8 mouse cellular contexts compared by ENCODE assay signal in genomic region chr13:55420933-55421800, GRCm38 (mm10). TPM values are rescaled to one million over a fixed set of nuclear protein-coding genes. Genes with fewer than 3 reads are reported as not detected.
DNase-seq lines count a peak whose midpoint lies in the region; ATAC-seq and TF ChIP-seq lines count a peak whose summit lies in the region.

No protein-coding gene starts in this region.

- H3K36me3 ChIP-seq in intestine, embryonic 15.5 days: no peaks in the 10 kb centered on the region

- TF ChIP-seq CTCF in cortical plate, adult 2 months (IDR thresholded peaks at IDR 0.05; ENCODE audit: extremely low read depth, insufficient read depth, low read length): peak; percentile 65

- peak; percentile 63 to 69 for DNase-seq in left cerebral cortex, postnatal 25 days (ENCODE audit: low spot score in 2 of 2)
- DNase-seq in right cerebral cortex, postnatal 4 days: peak; percentile 68
- no peak for DNase-seq in adipocyte (ENCODE audit: low spot score)

- intact Hi-C loops in left cerebral cortex, postnatal 25 days (cut with DNase I): no loop called here

- peaks cover 43% of the 10 kb centered on the region for H3K27me3 ChIP-seq in intestine, embryonic 15.5 days (replicated peaks)

- peak overlapping the region; percentile 9 for H3K4me3 ChIP-seq in cortical plate, adult 2 months (ENCODE audit: insufficient read depth, low read length)
- H3K4me3 ChIP-seq in intestine, embryonic 15.5 days (replicated peaks): peak overlapping the region; percentile 19; the same call in 1 of the 2 replicates

- no peaks in the 10 kb centered on the region for H3K9me3 ChIP-seq in intestine, embryonic 15.5 days

- no peak overlapping the region for H3K9ac ChIP-seq in intestine, embryonic 15.5 days

- ATAC-seq in activated CD4-positive, CD25-positive, alpha-beta regulatory T cell, adult 4 months: peak; percentile 77
- ATAC-seq in granulocyte monocyte progenitor cell, adult 5-6 weeks (replicated peaks; ENCODE audit: poor library complexity, severe bottlenecking): peak; percentile 67
- peak; percentile 78 for ATAC-seq in intestine, embryonic 15.5 days
- ATAC-seq in megakaryocyte progenitor cell, adult 5-6 weeks (replicated peaks; ENCODE audit: poor library complexity): peak; percentile 73

- WGBS in intestine, embryonic 15.5 days: 7% methylated on average over 35 of the region's 35 CpGs

- TF ChIP-seq POLR2A in cortical plate, adult 2 months (IDR thresholded peaks at IDR 0.05; ENCODE audit: extremely low read depth, insufficient read depth, low read length): no peak

- H3K27ac ChIP-seq in cortical plate, adult 2 months (ENCODE audit: insufficient read depth, low read length): no peak overlapping the region
- H3K27ac ChIP-seq in intestine, embryonic 15.5 days: no peak overlapping the region

- H3K4me1 ChIP-seq in cortical plate, adult 2 months (ENCODE audit: control insufficient read depth, insufficient read depth, low read length): no peaks in the 10 kb centered on the region
- H3K4me1 ChIP-seq in intestine, embryonic 15.5 days (replicated peaks): peaks cover 13% of the 10 kb centered on the region

- H3K4me2 ChIP-seq in intestine, embryonic 15.5 days (replicated peaks): peak overlapping the region; percentile 56

RNA-seq across cellular contexts. Expression of gene F12, which starts 5.4 kb away (rescaled TPM):
- polyA plus RNA-seq in activated CD4-positive, CD25-positive, alpha-beta regulatory T cell, adult 4 months (2017; shearing (Covaris generic)): not detected
- polyA plus RNA-seq in cortical plate, adult 2 months (2012; rRNA removed): 0.63 and 1.0 TPM in 2 replicates
- total RNA-seq in granulocyte monocyte progenitor cell, adult 5-6 weeks (2014; fragmentation: Nextera tagmentation): not detected in 2 replicates
- total RNA-seq in granulocyte monocyte progenitor cell, adult 5-6 weeks (2017): not detected in 2 replicates
- 1.8 TPM in 2 replicates for polyA plus RNA-seq in intestine, embryonic 15.5 days (2015; fragmentation: Nextera tagmentation; extraction: Ambion mirVana)
- total RNA-seq in left cerebral cortex, postnatal 25 days (2021): under 1 TPM; 0.57 to 0.62 TPM
- total RNA-seq in megakaryocyte progenitor cell, adult 5-6 weeks (2015): not detected in 2 replicates
- total RNA-seq in megakaryocyte progenitor cell, adult 5-6 weeks (2017): not detected in 2 replicates

RNA-seq across cellular contexts. Expression of gene Pfn3, which starts 6.1 kb away (rescaled TPM):
- polyA plus RNA-seq in activated CD4-positive, CD25-positive, alpha-beta regulatory T cell, adult 4 months (2017; shearing (Covaris generic)): not detected
- polyA plus RNA-seq in cortical plate, adult 2 months (2012; rRNA removed): 0.40 and 0.56 TPM in 2 replicates
- total RNA-seq in granulocyte monocyte progenitor cell, adult 5-6 weeks (2014; fragmentation: Nextera tagmentation): not detected in 2 replicates
- not detected in 2 replicates for total RNA-seq in granulocyte monocyte progenitor cell, adult 5-6 weeks (2017)
- polyA plus RNA-seq in intestine, embryonic 15.5 days (2015; fragmentation: Nextera tagmentation; extraction: Ambion mirVana): not detected in 2 replicates
- total RNA-seq in left cerebral cortex, postnatal 25 days (2021): not detected
- not detected in 2 replicates for total RNA-seq in megakaryocyte progenitor cell, adult 5-6 weeks (2015)
- total RNA-seq in megakaryocyte progenitor cell, adult 5-6 weeks (2017): not detected in 2 replicates

RNA-seq across cellular contexts. Expression of gene Slc34a1, which starts 23.2 kb away (rescaled TPM):
- not detected for polyA plus RNA-seq in activated CD4-positive, CD25-positive, alpha-beta regulatory T cell, adult 4 months (2017; shearing (Covaris generic))
- polyA plus RNA-seq in cortical plate, adult 2 months (2012; rRNA removed): 0.21 and 0.30 TPM in 2 replicates
- total RNA-seq in granulocyte monocyte progenitor cell, adult 5-6 weeks (2014; fragmentation: Nextera tagmentation): not detected in 2 replicates
- 0.56 TPM in 1 of 2 replicates, not detected in the other for total RNA-seq in granulocyte monocyte progenitor cell, adult 5-6 weeks (2017)
- polyA plus RNA-seq in intestine, embryonic 15.5 days (2015; fragmentation: Nextera tagmentation; extraction: Ambion mirVana): not detected in 2 replicates
- total RNA-seq in left cerebral cortex, postnatal 25 days (2021): not detected
- 0.12 and 0.95 TPM in 2 replicates for total RNA-seq in megakaryocyte progenitor cell, adult 5-6 weeks (2015)
- total RNA-seq in megakaryocyte progenitor cell, adult 5-6 weeks (2017): 0.08 and 1.1 TPM in 2 replicates

RNA-seq across cellular contexts. Expression of gene Grk6, which starts 23.7 kb away (rescaled TPM):
- 10 to 100 TPM; 38.6 to 43.6 TPM for polyA plus RNA-seq in activated CD4-positive, CD25-positive, alpha-beta regulatory T cell, adult 4 months (2017; shearing (Covaris generic))
- 75.3 and 80.1 TPM in 2 replicates for polyA plus RNA-seq in cortical plate, adult 2 months (2012; rRNA removed)
- total RNA-seq in granulocyte monocyte progenitor cell, adult 5-6 weeks (2014; fragmentation: Nextera tagmentation): 56.7 and 62.4 TPM in 2 replicates
- 64.8 and 67.5 TPM in 2 replicates for total RNA-seq in granulocyte monocyte progenitor cell, adult 5-6 weeks (2017)
- 38.3 and 38.7 TPM in 2 replicates for polyA plus RNA-seq in intestine, embryonic 15.5 days (2015; fragmentation: Nextera tagmentation; extraction: Ambion mirVana)
- total RNA-seq in left cerebral cortex, postnatal 25 days (2021): 10 to 100 TPM; 64.0 to 68.0 TPM
- 51.7 and 52.6 TPM in 2 replicates for total RNA-seq in megakaryocyte progenitor cell, adult 5-6 weeks (2015)
- total RNA-seq in megakaryocyte progenitor cell, adult 5-6 weeks (2017): 81.7 and 88.6 TPM in 2 replicates

RNA-seq across cellular contexts. Expression of gene Prr7, which starts 42.9 kb away (rescaled TPM):
- polyA plus RNA-seq in activated CD4-positive, CD25-positive, alpha-beta regulatory T cell, adult 4 months (2017; shearing (Covaris generic)): not detected
- polyA plus RNA-seq in cortical plate, adult 2 months (2012; rRNA removed): 68.1 and 73.5 TPM in 2 replicates
- 1.9 TPM in 1 of 2 replicates, not detected in the other for total RNA-seq in granulocyte monocyte progenitor cell, adult 5-6 weeks (2014; fragmentation: Nextera tagmentation)
- 1.6 TPM in 1 of 2 replicates, not detected in the other for total RNA-seq in granulocyte monocyte progenitor cell, adult 5-6 weeks (2017)
- polyA plus RNA-seq in intestine, embryonic 15.5 days (2015; fragmentation: Nextera tagmentation; extraction: Ambion mirVana): 0.24 and 0.28 TPM in 2 replicates
- 10 to 100 TPM; 80.1 to 85.9 TPM for total RNA-seq in left cerebral cortex, postnatal 25 days (2021)
- total RNA-seq in megakaryocyte progenitor cell, adult 5-6 weeks (2015): 0.72 and 1.7 TPM in 2 replicates
- 1.5 TPM in 2 replicates for total RNA-seq in megakaryocyte progenitor cell, adult 5-6 weeks (2017)
